Mouse (Mus musculus): ENCODE data around the gene H2afy.

H2afy gene

DNA sequence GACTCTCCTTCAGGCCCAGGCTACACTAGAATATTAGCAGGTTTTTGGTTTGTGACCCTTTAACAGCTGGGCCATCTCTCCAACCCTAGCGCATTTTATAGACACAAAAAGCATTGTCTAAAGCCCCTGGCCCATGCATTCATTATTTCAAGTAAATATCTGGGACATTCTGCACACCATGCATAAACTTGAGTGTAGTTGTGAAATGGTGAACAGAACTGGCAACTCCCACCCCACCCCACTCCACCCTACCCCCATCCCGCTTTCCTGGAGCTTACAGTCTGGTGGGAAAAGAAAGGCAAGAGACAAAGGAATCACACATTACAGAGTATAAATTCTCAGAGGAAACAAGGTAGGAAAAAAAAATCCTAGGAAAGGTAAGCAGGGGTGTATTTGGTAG, at the start of gene H2afy:
H2afy (minus strand) TSS at position 162 of the 400 bp plus-strand sequence.
- DNase-seq: no peak

DNA sequence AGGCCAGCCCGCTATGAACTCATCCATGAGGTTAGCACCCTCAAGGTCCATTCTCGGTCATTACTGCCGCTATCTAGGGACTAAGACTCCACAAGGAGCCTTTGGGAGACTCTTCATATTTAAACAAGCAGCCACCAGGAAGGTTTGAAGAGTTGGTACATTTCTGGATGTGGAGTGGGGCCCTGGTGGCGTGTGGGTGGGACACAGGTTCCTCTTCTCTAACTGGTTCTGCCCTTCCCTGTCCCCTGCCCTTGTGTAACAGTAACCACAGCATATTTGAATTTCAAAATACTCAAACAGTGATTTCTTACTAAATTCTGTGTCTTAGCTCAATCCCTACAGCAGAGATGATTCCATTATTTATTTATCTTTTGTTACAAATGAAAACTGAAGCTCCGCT, 47.5 kb upstream of the H2afy start:
- DNase-seq: no peak

DNA sequence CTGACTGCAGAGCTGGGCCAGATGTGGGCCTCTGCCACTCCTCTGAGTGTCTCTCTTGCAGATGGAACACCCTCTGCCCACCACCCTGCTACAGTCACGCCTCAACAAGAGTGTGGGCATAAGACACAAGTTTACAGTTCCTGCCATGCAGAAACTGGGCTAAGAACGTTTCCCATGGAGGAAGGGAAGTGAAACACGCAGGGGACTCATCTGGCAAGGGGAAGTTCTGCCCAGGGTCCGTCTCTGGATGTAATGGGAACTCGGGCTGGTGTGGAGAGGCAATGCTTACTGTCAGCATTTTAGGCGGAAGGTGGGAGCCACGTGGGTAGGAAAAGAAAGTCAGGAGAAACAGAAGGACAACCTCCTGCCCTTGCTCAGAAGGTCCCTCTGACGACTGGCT, 45.3 kb upstream of the H2afy start:
- no peak for DNase-seq

DNA sequence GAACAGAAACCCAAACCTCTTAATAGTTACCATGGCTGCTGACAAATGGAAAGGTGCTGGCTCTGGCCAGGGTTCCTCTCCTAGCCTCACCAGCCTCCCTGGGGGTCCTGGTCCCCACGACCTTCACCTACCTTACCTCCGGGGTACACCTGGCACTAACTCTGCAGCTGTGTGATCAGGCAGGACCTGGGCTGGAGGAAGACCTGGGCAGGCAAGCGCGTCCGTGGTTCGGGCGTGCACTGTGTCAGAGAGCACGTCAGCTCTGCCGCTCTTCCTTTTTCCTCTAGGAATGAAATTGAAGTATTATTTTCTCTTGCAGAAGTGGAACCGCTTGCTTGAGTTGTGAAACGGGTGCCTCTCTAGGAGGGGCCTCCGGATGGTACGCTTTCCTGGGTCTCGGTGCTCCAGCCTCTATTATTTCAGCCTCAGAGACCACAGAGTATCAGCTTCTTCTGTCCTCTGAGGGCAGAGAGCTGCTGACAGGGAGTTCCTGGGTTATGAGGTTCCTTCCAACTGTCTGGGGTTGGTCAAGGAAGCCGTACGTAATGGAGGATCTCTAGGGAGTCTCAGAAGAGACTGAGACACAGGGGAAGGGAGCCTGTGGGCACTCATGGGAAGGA, 42.4 kb upstream of the H2afy start, which contains the start of gene Tifab:
Tifab (minus strand) TSS at position 470 of the 620 bp plus-strand sequence.
- peak; percentile 29 for DNase-seq

DNA sequence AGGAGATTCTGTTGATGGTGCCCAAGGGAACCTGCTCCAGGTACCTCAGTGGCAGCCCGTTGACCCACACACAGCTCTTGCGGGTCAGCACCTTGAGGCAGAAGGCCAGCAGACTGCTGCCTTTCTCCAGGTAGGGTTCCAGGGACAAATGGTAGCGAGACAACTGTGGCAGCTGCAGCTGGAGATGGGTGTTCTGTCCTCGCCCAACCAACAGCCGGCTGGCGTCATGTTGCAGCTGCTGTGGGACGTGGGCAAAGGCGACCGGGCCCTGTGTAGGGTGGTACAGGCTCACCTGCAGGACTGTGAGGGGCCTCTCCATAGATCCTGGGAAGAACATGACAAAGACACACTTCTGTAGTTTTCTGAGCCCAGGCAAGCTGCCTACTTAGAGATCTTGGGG, 40.1 kb upstream of the H2afy start:
- DNase-seq: peak; percentile 57

DNA sequence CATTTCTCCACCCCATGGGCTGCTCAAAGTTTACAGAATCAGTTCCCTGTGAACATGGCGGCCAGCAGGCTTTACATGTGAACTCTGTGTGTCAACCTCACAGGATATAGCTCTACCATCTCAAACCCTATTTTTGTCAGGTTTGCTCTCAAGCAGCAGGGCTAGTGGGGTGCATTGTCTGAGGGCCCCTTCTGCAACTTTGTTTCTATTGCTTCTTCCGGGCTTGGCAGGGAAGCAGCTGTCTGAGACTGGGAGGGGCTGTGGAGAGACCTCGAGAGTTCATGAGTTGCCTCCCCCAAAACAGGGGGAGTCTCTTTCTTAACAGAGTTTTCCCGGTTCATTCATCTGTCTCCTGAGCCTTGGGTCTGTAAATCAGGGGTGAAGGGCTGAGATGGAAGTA, 39.7 kb upstream of the H2afy start:
- DNase-seq: peak; percentile 65

DNA sequence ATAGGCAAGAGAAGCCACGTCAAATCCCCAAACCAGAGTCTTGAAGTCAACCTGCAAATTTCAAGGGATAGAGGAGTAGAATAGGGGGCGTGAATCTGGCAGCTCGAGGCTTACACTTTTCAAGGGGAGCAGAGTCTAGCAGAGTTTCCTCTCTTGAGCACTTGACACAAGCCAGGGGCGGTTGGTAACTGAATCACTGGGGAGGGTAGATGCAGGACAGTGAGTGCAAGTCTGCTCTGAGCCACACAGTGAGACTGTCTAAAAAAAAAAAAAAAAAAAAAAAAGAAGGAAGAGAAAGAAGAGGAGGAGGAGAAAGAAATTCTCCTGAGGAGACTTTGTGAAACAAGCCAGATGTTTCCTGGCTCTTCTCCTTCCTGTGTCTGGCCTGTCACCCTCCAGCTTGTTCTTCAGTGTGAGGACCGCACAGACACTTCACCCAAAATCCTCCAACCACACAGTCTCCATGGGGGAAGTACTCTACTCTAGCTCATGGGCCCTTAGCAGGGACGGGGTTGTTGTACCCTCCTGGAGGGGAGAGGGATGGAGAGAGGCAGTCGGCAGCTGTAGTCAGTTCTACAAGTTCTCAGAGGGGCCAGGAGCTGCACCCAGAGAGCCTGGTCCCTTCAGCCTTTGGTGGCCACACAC, 36.9 kb upstream of the H2afy start:
- DNase-seq: peak; percentile 30

DNA sequence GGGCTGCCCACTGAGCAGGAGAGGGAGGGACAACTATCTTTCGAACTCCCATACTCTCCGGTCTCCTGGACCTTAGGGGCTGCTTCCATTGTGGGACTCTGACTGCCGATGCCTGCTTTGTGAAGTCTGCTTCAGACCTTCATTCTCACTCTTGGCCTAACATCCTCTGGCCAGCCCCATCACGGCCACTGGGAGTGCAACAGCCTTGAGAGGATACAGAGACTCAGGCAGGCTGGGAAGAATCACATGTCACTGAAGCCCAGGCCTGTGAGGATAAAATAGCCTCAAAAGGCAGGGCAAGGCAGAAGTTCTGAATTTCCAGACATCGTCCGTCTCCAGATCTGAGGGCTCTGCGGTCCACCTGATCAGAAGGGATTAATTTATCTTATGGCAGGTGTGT, 35.9 kb upstream of the H2afy start:
- no peak for DNase-seq

DNA sequence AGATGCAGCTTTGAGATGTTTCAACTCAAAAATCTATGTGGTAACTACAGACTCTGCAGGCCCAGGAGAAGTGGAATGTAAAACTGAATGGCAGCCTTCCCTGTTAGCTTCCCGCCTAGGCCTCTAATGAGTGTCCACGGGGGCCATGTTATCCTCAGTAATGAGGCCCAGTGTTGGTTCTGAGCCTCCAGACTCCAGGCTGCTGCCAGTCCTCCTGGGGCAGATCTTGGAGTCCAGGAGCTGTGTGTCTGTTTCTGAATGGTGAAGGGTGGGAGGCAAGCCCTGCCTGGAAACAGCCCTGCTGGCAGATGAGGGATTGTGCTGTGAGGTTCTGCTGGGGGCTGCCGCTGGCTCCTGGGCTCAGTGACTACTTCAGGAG, 32.2 kb upstream of the H2afy start:
- DNase-seq: no peak

DNA sequence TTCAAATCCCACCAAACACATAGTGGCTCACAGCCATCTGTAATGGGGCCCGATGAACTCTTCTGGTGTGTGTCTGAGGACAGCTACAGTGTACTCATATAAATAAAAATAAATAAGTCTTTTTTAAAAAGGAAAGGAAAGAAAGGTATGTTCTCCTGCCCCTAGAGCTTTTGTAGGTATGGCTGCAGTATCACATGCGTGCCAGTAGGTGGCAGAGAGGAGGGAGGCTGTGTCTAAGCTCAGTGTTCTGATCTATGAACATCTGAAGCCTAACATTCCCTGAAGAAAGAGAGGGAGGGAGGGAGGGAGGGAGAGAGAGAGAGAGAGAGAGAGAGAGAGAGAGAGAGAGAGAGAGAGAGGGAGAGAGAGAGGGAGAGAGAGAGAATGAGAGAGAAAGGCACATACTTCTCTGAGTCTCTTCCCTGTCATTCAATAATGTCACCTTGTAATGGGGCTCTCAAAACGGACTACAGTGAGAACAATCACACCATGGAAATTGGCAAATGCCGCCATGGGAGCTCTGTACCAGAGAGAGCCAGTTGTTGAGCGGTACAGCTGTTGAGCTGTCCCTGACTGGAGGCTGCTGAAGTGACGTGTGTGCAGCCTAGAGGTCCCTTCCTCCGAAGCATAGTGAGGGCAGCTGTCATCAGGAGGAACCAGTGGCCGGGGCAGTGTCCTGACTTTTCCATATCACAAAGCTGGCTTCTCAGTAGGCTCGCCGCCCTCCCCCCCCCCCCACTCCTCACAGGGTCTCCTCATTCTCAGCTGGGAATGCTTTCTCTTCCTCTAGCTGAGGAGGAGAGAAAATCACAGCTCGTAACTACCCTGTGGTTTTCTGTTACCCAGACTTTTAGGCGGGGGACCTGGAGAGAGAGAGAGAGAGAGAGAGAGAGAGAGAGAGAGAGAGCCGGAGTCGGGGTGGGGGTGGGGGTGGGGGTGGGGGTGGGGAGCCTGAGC, 31.6 kb upstream of the H2afy start:
- peak; percentile 51 for DNase-seq

DNA sequence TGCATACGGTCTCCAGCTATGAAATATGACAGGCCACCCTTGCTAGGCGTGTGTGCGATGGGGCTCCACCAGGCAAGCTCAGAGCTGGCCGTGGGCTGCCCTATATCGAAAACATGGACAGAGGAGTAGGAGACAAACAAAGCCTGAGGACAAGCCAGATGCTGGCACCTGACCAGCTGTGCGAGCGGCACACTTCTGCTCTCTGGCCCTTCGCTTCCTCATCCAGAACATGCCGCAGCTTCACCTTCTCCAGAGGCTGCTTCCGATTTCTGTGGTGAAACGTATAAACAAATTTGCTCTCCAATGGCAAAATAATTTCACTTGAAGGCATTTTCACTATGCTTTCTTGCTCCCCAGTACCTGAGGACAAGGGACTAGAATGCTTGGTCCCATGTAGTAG, 29.4 kb upstream of the H2afy start:
- DNase-seq: no peak

DNA sequence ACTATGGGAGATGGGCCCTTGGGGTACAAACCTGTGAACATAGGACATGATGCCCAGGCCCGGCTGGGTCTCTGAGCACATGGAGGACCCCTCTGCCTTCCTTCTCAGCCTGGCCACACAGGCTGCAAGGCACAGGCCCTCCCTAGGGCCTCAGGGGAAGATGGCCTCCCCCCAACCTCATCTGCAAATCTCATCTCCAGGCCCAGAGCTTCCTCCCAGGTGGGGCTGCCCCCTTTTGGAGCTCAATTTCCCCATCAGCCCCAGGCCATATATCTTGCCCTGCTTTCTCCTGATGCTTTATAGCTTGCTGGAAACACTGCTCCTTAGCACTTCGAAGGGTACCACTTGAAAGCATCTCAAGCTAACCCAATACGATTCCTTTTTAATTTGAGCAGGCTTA, 28.2 kb upstream of the H2afy start:
- DNase-seq: no peak

DNA sequence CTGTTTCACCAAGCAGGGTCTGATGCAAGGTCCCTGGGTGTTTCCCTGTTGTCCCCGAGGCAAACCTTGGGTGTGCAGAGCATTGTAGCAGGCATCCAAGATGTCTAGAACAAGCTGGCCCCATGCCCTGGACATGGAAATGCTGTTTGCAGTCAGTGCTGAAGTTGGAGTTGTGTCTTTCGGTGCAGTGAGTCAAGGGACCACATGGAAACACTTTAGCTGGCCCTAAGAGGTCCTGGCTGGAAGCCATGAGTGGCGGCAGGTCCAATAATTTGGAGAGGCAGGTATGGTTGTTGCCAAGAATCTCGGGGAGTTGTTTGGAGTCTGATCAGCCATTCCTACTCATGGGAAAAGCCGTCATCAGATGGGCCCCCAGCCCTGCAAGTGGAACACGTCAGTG, 27.6 kb upstream of the H2afy start:
- DNase-seq: no peak

DNA sequence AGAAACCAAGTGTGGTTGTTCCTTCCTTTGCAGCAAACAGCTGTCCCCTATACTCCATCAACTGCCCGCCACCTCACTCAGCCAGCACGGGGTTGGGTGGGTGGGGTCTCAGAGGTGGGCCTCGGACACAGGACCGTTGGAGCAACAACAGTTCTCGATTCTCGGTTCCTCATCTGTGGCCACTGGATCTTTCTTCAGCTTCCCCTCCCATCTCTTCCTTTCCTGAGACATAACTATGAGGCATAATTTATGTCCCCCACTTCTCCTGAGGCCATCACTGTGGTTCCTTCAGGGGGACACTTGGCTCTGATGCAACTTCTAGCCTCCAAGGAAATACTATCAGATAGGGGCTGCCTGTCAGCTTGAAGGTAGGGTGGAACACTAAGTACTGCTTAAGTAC, 26.7 kb upstream of the H2afy start:
- DNase-seq: no peak

DNA sequence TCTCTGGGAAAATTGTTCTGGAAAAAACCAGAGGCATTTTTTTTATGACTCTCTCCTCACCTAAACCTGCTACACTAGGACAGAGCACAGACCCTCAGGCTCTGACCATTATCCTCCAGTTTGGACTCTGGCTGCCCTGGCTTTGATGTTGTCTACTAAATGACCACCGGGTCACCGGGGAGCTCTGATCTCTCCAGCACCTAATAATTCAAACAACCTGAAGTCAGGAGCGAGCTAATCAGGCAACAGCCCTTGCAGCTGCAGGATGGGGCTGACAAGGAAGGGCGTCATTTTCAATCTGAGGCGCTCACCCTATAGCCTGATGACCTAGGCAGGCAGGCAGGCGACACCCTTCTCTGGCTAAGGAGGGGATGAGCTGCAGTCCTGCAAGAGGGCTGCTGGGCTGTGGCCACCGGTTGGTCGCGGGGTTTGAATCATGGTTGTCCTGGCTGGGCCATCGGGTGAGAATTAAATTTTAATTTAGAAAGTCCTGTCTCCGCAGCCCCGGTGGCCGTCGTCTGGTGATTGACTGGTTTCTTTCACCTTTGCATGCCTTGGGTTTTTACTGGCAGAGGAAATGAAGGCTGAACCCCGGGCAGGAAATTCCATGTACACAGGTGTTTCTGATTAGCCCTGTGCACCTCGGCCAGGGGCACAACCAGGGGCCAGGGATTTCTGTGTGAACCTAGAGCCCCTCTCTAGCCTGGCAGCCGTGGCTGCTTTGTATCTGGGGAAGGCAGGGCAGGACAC, 23.6 kb upstream of the H2afy start:
- no peak for DNase-seq

DNA sequence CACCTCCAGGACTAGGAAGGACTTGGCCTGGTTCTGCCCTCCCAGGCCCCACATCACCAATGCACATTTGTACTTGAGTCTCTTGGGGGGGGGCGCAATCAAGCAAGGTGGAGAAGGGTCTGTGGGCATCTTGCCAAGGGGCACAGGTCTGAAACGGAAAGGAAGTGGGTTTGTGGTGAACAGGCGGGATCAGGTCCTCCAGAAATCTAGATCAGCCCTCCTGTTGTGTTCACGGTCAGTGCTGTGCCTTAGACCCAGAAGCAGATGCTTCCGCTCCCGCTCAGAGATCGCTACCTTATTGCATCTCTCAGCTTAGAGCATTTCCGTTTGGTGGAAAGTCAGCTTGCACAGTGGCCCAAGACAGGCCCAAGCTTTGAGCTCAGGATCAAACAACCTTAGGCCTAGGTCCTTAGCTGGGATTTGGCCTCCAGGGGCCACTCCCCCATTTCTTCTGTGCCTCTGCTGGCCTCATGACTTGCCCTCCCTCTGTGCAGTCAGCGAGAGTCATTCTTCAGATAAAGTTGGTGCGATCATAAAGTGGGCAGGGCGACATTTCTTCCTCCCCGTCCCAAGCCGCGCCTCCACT, 22.9 kb upstream of the H2afy start:
- peak; percentile 48 for DNase-seq

DNA sequence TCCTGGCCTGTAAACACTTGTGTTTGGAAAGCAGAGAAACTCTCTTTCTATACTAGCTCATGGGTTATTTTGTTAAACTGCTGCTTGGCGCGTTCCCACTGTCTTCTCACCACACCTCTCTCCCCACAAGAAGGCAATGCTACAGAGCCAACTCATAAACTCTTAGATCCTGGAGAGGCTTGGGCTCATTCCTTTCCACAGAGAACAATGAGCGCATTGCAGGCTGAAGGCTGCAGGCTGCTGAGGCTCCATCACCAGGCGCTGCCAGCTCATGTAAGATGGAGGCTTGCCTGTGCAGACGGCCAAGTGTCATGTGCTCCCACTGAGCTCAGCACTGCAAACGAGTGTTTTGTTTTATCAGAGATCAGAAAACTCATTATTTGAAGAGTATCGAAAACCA, 19.5 kb upstream of the H2afy start:
- DNase-seq: no peak

DNA sequence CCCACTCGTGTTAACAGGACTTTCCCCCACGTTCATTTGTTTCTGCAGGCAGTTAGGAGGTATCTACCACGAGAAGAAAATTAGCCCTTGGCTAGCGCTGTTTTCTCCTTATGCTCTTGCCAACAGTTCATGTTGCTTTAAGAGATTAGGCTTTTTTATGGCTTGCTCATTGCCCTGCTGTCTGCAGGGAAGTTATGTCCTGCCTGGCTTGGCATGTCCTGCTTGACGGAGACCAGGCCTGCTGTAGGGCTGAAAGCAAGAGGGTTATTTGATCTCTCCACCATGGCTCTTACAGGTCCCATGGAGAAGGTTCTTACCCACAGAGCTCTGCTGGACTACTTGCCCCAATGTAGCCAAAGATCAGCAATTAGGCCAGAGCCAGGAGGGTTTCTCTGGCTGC, 18.9 kb upstream of the H2afy start:
- no peak for DNase-seq

DNA sequence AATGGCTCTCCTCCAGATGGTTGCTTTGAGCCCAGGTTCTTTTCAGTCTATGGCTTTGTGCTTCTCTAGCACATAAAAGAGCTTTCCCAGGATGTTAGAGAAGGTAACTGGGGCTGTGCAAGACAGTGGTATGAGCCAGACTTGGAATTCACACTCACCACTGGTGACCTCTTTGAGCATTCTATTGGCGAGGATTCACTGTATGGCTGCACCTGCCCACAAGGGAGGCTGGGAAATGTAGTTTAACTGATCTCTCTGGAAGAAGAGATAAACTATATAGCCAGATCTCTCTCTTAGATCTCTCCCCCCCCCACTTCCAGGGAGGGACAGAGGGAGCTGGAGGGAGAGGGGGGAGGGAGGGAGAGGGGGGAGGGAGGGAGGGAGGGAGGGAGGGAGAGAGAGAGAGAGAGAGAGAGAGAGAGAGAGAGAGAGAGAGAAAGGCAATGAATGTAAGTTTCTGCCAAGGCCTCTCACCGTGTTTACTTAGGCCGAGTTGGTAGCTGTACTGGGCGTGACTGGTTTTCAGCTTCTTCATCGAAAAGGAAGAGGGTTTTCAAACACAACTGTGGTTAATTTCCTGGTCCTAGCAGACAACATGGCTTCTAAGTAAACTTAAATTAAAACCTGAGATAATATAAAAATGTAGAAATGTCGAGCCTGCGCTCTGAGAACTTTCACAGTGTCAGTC, 16.8 kb upstream of the H2afy start:
- DNase-seq: no peak

DNA sequence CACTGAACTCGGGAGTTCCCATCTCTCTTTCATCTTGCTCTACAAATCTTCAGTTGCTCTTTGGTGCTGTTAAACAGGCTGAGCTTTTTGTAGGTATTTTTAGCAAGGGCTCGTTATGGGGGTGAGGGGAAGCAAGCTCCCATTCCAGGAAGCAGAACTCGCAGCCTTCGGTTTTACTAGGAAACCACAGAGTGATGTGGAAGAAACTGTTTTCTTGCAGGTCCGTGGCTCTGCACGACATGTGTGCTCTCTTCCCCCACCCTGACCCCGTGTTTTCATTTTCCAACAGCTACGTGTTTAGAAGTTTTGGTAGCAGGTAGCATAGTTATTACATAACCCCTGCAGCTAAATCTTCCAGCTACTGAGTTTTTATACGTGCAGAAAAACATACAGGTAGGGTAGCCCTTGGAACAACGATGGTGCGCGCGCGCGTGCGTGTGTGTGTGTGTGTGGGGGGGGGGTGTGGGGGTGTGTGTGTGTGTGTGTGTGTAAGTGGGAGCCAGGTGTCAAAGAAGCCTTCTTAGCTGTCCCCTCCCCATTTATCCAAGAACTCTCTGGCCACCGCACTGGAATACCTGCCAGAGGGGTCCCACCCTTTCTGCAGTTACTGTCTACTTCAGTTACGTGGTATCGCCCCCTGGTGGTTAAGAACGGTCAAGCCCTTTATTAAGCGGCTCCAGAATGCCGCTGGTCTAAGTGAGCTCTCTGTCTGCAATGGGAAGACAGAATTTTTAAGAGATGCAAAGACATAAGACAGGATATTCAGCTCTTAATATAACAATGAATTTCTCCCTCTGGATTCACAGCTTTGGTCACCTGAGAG, 15.5 kb upstream of the H2afy start:
- peak; percentile 79 for DNase-seq

DNA sequence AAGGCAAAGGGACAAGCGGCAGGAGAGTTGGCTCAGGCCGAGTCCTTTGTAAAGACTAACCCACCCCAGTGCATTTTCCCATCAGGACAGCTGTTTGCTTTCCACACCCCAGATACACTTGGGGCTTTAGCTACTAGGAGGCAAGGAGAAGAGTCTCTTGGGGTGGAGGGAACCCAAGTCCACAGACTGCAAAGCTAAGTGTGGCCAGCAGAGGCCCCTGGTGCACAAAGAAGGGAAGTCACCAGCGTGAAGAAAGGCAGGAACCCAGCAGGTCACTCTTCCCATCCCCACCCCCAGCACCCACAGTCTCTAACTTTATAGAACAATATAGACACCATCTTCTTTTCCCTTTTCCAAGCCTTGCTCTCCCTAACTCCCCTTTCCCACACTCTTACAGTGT, 9.4 kb upstream of the H2afy start:
- DNase-seq: peak; percentile 79

All from thymus, postnatal 25 days (tissue).